Mouse (Mus musculus) liver, postnatal 0 days (tissue): ENCODE data around the gene Ston1. TPM values are rescaled to one million over a fixed set of nuclear protein-coding genes. Genes with fewer than 3 reads are reported as not detected.

Experiments used
- ATAC-seq: fragments of 200-750 bp; cut with Nextera tagmentation; 2 replicates; pipeline ENCODE4 v1.8.0; 2017; ENCODE audit warnings: mild to moderate bottlenecking, moderate library complexity
- DNase-seq: peaks from one replicate; pipeline ENCODE4 v3.0.0-alpha.2; 2016
- H3K27ac ChIP-seq: fragments of 300-500 bp; sonication (generic); 2 replicates; pipeline ENCODE4 v1.5.1; 2014; ENCODE audit warnings: antibody characterized with exemption, moderate library complexity, mild to moderate bottlenecking, low read depth
- H3K27me3 ChIP-seq: fragments of 300-500 bp; sonication (generic); 2 replicates; pipeline ENCODE4 v1.6.1; 2014; ENCODE audit warnings: low read length, control low read depth, mixed read lengths; ENCODE audit not compliant: insufficient read depth
- H3K36me3 ChIP-seq: fragments of 300-500 bp; sonication (generic); replicated peaks from 2 replicates; pipeline ENCODE4 v1.6.1; 2014; ENCODE audit warnings: mild to moderate bottlenecking, control low read depth, low read length, moderate library complexity, mixed read lengths; ENCODE audit not compliant: insufficient read depth
- H3K4me1 ChIP-seq: fragments of 300-500 bp; sonication (generic); 2 replicates; pipeline ENCODE4 v1.6.1; 2014; ENCODE audit warnings: antibody characterized with exemption, mild to moderate bottlenecking, control low read depth; ENCODE audit not compliant: insufficient read depth
- H3K4me2 ChIP-seq: fragments of 300-500 bp; sonication (generic); 2 replicates; pipeline ENCODE4 v1.6.1; 2014; ENCODE audit warnings: low read depth, mild to moderate bottlenecking, low read length, moderate library complexity, mixed read lengths
- H3K4me3 ChIP-seq: fragments of 300-500 bp; sonication (generic); 2 replicates; pipeline ENCODE4 v1.5.1; 2014; ENCODE audit warnings: low read depth, low read length
- H3K9ac ChIP-seq: fragments of 300-500 bp; sonication (generic); replicated peaks from 2 replicates; pipeline ENCODE4 v1.6.1; 2014; ENCODE audit warnings: mild to moderate bottlenecking, moderate library complexity
- H3K9me3 ChIP-seq: fragments of 300-500 bp; sonication (generic); 2 replicates; pipeline ENCODE4 v1.6.1; 2016; ENCODE audit warnings: mild to moderate bottlenecking, control low read depth, low read length, mixed read lengths
- CTCF ChIP-seq: sonication (generic); IDR thresholded peaks from 2 replicates; pipeline ENCODE4 v1.5.1; 2016; ENCODE audit warnings: antibody characterized with exemption, low read depth
- EP300 ChIP-seq: IDR thresholded peaks from 2 replicates; pipeline ENCODE4 v1.6.1; 2016; ENCODE audit warnings: antibody characterized with exemption, low read depth, mild to moderate bottlenecking
- whole genome bisulfite sequencing: fragments of 180-500 bp; shearing (Covaris S2); extraction: QIAGEN DNeasy Blood & Tissue Kit; methylation state at CpG from one replicate; pipeline ENCODE4 v1.1.7; 2014; ENCODE audit not compliant: insufficient replicate concordance; 5-methylcytosine and 5-hydroxymethylcytosine counted together
- polyA plus RNA-seq: library from polyadenylated mRNA; unstranded; fragments of >200 nt; fragmentation: Nextera tagmentation; extraction: Ambion mirVana; gene quantifications from 2 replicates; pipeline ENCODE4 v1.2.1, GENCODE M21; 2015

Gene Ston1
- polyA plus RNA-seq, 1 experiment from 2014 or later: 0.99 TPM

- H3K27ac ChIP-seq: peak overlapping the region; percentile 72
- H3K4me3 ChIP-seq: no peak overlapping the region
- peak; percentile 26; the same call in 1 of the 2 replicates for ATAC-seq
- TF ChIP-seq EP300 (no peak), CTCF (no peak)
- H3K4me1 ChIP-seq: peaks cover 24% of the 10 kb centered on the region
- no peak for DNase-seq
- H3K27me3 ChIP-seq: no peaks in the 10 kb centered on the region
- no peaks in the 10 kb centered on the region for H3K9me3 ChIP-seq
- WGBS: 60% methylated on average over 8 of the region's 8 CpGs
- H3K4me2 ChIP-seq: no peak overlapping the region
- no peak overlapping the region for H3K9ac ChIP-seq
- H3K36me3 ChIP-seq: peaks cover 20% of the 10 kb centered on the region
Observed at GRCm38 (mm10) chr17:88553001-88553449, 44.5 kb upstream of the Ston1 start.

GRCm38 (mm10) chr17:88553473-88554087, 43.9 kb upstream of the Ston1 start:
- H3K36me3 ChIP-seq: peaks cover 17% of the 10 kb centered on the region
- no peak for DNase-seq
- H3K4me1 ChIP-seq: peaks cover 24% of the 10 kb centered on the region
- no peaks in the 10 kb centered on the region for H3K9me3 ChIP-seq
- no peak overlapping the region for H3K4me3 ChIP-seq
- ATAC-seq: peak; percentile 13; the same call in 1 of the 2 replicates
- no peak overlapping the region for H3K9ac ChIP-seq
- H3K27me3 ChIP-seq: no peaks in the 10 kb centered on the region
- TF ChIP-seq EP300 (no peak), CTCF (no peak)
- 0 out of 2 replicates have a peak overlapping the region, but pooled peaks have one; percentile 72 for H3K27ac ChIP-seq
- WGBS: 76% methylated on average over 11 of the region's 11 CpGs
- H3K4me2 ChIP-seq: no peak overlapping the region

GRCm38 (mm10) chr17:88556176-88556575, 41.3 kb upstream of the Ston1 start:
- H3K27me3 ChIP-seq: no peaks in the 10 kb centered on the region
- no peak for ATAC-seq
- TF ChIP-seq EP300 (no peak), CTCF (no peak)
- no peak overlapping the region for H3K4me2 ChIP-seq
- H3K4me3 ChIP-seq: no peak overlapping the region
- no peak overlapping the region for H3K27ac ChIP-seq
- H3K9ac ChIP-seq: no peak overlapping the region
- 77% methylated on average over 13 of the region's 13 CpGs for WGBS
- no peak for DNase-seq
- H3K9me3 ChIP-seq: no peaks in the 10 kb centered on the region
- peaks cover 13% of the 10 kb centered on the region for H3K36me3 ChIP-seq
- peaks cover 21% of the 10 kb centered on the region for H3K4me1 ChIP-seq

- ATAC-seq (no peak), DNase-seq (no peak)
- Histone ChIP-seq H3K27ac (no peak overlapping the region), H3K36me3 (peaks cover 17% of the 10 kb centered on the region), H3K4me2 (no peak overlapping the region), H3K4me3 (no peak overlapping the region), H3K27me3 (no peaks in the 10 kb centered on the region), H3K9me3 (no peaks in the 10 kb centered on the region), H3K4me1 (peaks cover 19% of the 10 kb centered on the region), H3K9ac (no peak overlapping the region)
- TF ChIP-seq EP300: no peak
- TF ChIP-seq CTCF: peak; percentile 18; the same call in 1 of the 2 replicates
- 84% methylated on average over 4 of the region's 4 CpGs for WGBS
Observed at GRCm38 (mm10) chr17:88556688-88557087, 40.8 kb upstream of the Ston1 start.

GRCm38 (mm10) chr17:88558168-88558842, 39.2 kb upstream of the Ston1 start:
- DNase-seq (peak; percentile 67), ATAC-seq (peak; percentile 44; the same call in 1 of the 2 replicates)
- 60% methylated on average over 13 of the region's 13 CpGs for WGBS
- H3K9me3 ChIP-seq: no peaks in the 10 kb centered on the region
- peaks cover 5% of the 10 kb centered on the region for H3K4me1 ChIP-seq
- H3K9ac ChIP-seq: no peak overlapping the region
- H3K36me3 ChIP-seq: peaks cover 24% of the 10 kb centered on the region
- H3K4me2 ChIP-seq: no peak overlapping the region
- no peaks in the 10 kb centered on the region for H3K27me3 ChIP-seq
- TF ChIP-seq EP300: no peak
- TF ChIP-seq CTCF: peak; percentile 79
- no peak overlapping the region for H3K4me3 ChIP-seq
- no peak overlapping the region for H3K27ac ChIP-seq

GRCm38 (mm10) chr17:88563611-88564010, 33.9 kb upstream of the Ston1 start:
- no peak overlapping the region for H3K9ac ChIP-seq
- H3K4me3 ChIP-seq: no peak overlapping the region
- H3K27ac ChIP-seq: peak overlapping the region; percentile 45; the same call in 1 of the 2 replicates
- H3K27me3 ChIP-seq: no peaks in the 10 kb centered on the region
- peak; percentile 75 for ATAC-seq
- peaks cover 3% of the 10 kb centered on the region; the same call in 1 of the 2 replicates for H3K4me1 ChIP-seq
- no peak for DNase-seq
- H3K36me3 ChIP-seq: peaks cover 39% of the 10 kb centered on the region
- 0 out of 2 replicates have a peak, but pooled peaks have one; percentile 15 for TF ChIP-seq EP300
- no peak for TF ChIP-seq CTCF
- 42% methylated on average over 3 of the region's 3 CpGs for WGBS
- no peaks in the 10 kb centered on the region for H3K9me3 ChIP-seq
- H3K4me2 ChIP-seq: no peak overlapping the region
